Mouse (Mus musculus) kidney, postnatal 10 days (tissue): ENCODE measurements around the gene Prrc2b.

Source experiments
- DNase-seq: peaks from one replicate; pipeline ENCODE4 v3.0.0; 2021; ENCODE audit warnings: mixed read lengths

Prrc2b gene

GRCm38 (mm10) chr2:32162646-32163045 lies 11.8 kb downstream of the Prrc2b start:
- DNase-seq: no peak

- no peak for DNase-seq
These were observed 12.2 kb downstream of the Prrc2b start for GRCm38 (mm10) chr2:32163057-32163456.

GRCm38 (mm10) chr2:32164503-32164902 lies 13.6 kb downstream of the Prrc2b start:
- DNase-seq: no peak

- DNase-seq: peak; percentile 58
These were observed 14.3 kb downstream of the Prrc2b start for GRCm38 (mm10) chr2:32165040-32165800.

GRCm38 (mm10) chr2:32166581-32166980 lies 15.7 kb downstream of the Prrc2b start:
- DNase-seq: peak; percentile 61

GRCm38 (mm10) chr2:32167034-32167770 lies 16.3 kb downstream of the Prrc2b start:
- DNase-seq: no peak

- peak; percentile 80 for DNase-seq
These were observed 16.9 kb downstream of the Prrc2b start for GRCm38 (mm10) chr2:32167819-32168218.

GRCm38 (mm10) chr2:32169292-32169691 lies 18.4 kb downstream of the Prrc2b start:
- DNase-seq: no peak

- no peak for DNase-seq
These were observed 19.1 kb downstream of the Prrc2b start for GRCm38 (mm10) chr2:32170010-32170409.

- DNase-seq: no peak
These were observed 21.0 kb downstream of the Prrc2b start for GRCm38 (mm10) chr2:32171658-32172433.

- peak; percentile 86 for DNase-seq
These were observed 23.4 kb downstream of the Prrc2b start for GRCm38 (mm10) chr2:32174170-32174741.

GRCm38 (mm10) chr2:32175051-32175466 lies 24.2 kb downstream of the Prrc2b start:
- peak; percentile 65 for DNase-seq

- no peak for DNase-seq
These were observed 24.6 kb downstream of the Prrc2b start for GRCm38 (mm10) chr2:32175508-32175907.

- peak; percentile 54 for DNase-seq
These were observed 26.0 kb downstream of the Prrc2b start for GRCm38 (mm10) chr2:32176848-32177247.

- no peak for DNase-seq
These were observed 26.6 kb downstream of the Prrc2b start for GRCm38 (mm10) chr2:32177397-32178060.

- DNase-seq: no peak
These were observed 28.5 kb downstream of the Prrc2b start for GRCm38 (mm10) chr2:32179363-32179762.

- no peak for DNase-seq
These were observed 29.2 kb downstream of the Prrc2b start for GRCm38 (mm10) chr2:32180127-32180526.

GRCm38 (mm10) chr2:32181364-32181763 lies 30.5 kb downstream of the Prrc2b start:
- DNase-seq: no peak

- DNase-seq: no peak
These were observed 31.2 kb downstream of the Prrc2b start for GRCm38 (mm10) chr2:32182119-32182518.

- peak; percentile 62 for DNase-seq
These were observed 31.9 kb downstream of the Prrc2b start for GRCm38 (mm10) chr2:32182676-32183296.

GRCm38 (mm10) chr2:32187019-32187551 lies 36.2 kb downstream of the Prrc2b start:
- DNase-seq: no peak

- no peak for DNase-seq
These were observed 36.8 kb downstream of the Prrc2b start for GRCm38 (mm10) chr2:32187649-32188048.
